Mouse (Mus musculus) liver, embryonic 14.5 days (tissue): ENCODE measurements around the gene Sde2. TPM values are rescaled to one million over a fixed set of nuclear protein-coding genes. Genes with fewer than 3 reads are reported as not detected.

ENCODE experiments used
- ATAC-seq: fragments of 200-750 bp; cut with Nextera tagmentation; 2 replicates; pipeline ENCODE4 v1.8.0; 2017; ENCODE audit warnings: moderate number of reproducible peaks, mild to moderate bottlenecking, moderate library complexity; ENCODE audit not compliant: insufficient read depth
- DNase-seq, 3 experiments: peaks; one replicate each; pipeline ENCODE4 v3.0.0-alpha.2; 2012 to 2013; ENCODE audit warnings: low read depth in 3 of 3, low spot score in 3 of 3
- H3K27ac ChIP-seq: fragments of 300-500 bp; sonication (generic); 2 replicates; pipeline ENCODE4 v1.5.1; 2014; ENCODE audit warnings: moderate library complexity, mild to moderate bottlenecking, control low read depth, inconsistent platforms
- H3K27me3 ChIP-seq: fragments of 300-500 bp; sonication (generic); 2 replicates; pipeline ENCODE4 v1.6.1; 2014; ENCODE audit warnings: mild to moderate bottlenecking, low read length, moderate library complexity; ENCODE audit not compliant: control insufficient read depth, insufficient read depth
- H3K36me3 ChIP-seq: fragments of 300-500 bp; sonication (generic); replicated peaks from 2 replicates; pipeline ENCODE4 v1.6.1; 2014; ENCODE audit warnings: low read depth; ENCODE audit not compliant: control insufficient read depth, insufficient read depth
- H3K4me1 ChIP-seq, 2 experiments: fragments of 200-500 bp in 1 of 2; fragments of 300-500 bp in 1 of 2; sonication (generic) in 1 of 2; replicated peaks; 2 replicates each; pipeline ENCODE4 v1.6.1; 2012 to 2014; ENCODE audit warnings: antibody characterized with exemption in 1 of 2, inconsistent platforms in 1 of 2, low read length in 1 of 2; ENCODE audit not compliant: control insufficient read depth in 2 of 2, insufficient read depth in 2 of 2
- H3K4me2 ChIP-seq: fragments of 300-500 bp; sonication (generic); 2 replicates; pipeline ENCODE4 v1.6.1; 2014; ENCODE audit warnings: low read depth, mild to moderate bottlenecking, control low read depth, moderate library complexity
- H3K4me3 ChIP-seq, 2 experiments: fragments of 200-500 bp in 1 of 2; fragments of 300-500 bp in 1 of 2; sonication (generic) in 1 of 2; 2 replicates each; pipeline ENCODE4 v1.5.1; 2012 to 2014; ENCODE audit warnings: low read depth in 2 of 2, low read length in 2 of 2, mild to moderate bottlenecking in 2 of 2, control low read depth in 1 of 2, inconsistent platforms in 1 of 2, moderate library complexity in 1 of 2; ENCODE audit not compliant: insufficient read depth in 1 of 2
- H3K9ac ChIP-seq: fragments of 300-500 bp; sonication (generic); replicated peaks from 2 replicates; pipeline ENCODE4 v1.6.1; 2014; ENCODE audit warnings: mild to moderate bottlenecking, control low read depth, moderate library complexity
- H3K9me3 ChIP-seq: fragments of 300-500 bp; sonication (generic); 2 replicates; pipeline ENCODE4 v1.6.1; 2016; ENCODE audit warnings: low read length, mixed read lengths; ENCODE audit not compliant: control insufficient read depth
- CTCF ChIP-seq: IDR thresholded peaks from 2 replicates; pipeline ENCODE4 v1.5.1; 2016; ENCODE audit warnings: antibody characterized with exemption, low read depth, control low read depth
- EP300 ChIP-seq: IDR thresholded peaks from 2 replicates; pipeline ENCODE4 v1.6.1; 2016; ENCODE audit warnings: antibody characterized with exemption, low read depth
- WGBS: fragments of 180-500 bp; shearing (Covaris S2); extraction: QIAGEN DNeasy Blood & Tissue Kit; methylation state at CpG from one replicate; pipeline ENCODE4 v1.1.7; 2014; ENCODE audit not compliant: insufficient replicate concordance; 5-methylcytosine and 5-hydroxymethylcytosine counted together
- polyA plus RNA-seq, 2 experiments: library from polyadenylated mRNA; depleted of rRNA in 1 of 2; stranded (reverse) in 1 of 2; unstranded in 1 of 2; fragments of >200 nt; fragmentation: Nextera tagmentation in 1 of 2; extraction: Ambion mirVana in 1 of 2; gene quantifications; 2 replicates each; pipeline versions ENCODE4 v1.2.1 to v1.2.3; 2012 to 2014

Sde2 gene
- polyA plus RNA-seq, 2 experiments, result 15.5 to 15.8 TPM

DNA sequence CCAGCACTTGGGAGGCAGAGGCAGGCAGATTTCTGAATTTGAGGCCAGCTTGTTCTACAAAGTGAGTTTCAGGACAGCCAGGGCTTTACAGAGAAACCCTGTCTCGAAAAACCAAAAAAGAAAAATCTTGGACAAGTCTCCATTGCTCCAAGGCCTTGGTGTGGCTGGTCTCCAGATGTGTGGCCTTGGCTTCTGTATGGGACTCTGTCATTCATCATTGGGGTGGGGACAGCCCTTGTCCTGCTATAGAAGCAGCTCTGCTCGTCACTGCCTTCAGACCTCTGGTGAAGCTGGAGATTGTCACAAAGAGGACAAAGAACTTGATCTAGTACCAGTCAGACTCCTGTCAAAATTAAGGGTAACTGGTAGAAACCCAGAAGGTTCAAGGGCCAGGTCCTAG lies 23.7 kb downstream of the Sde2 start:
- Histone ChIP-seq H3K4me1 (0 out of 4 replicates have a peak, but pooled peaks cover 0 to 3% of the 10 kb centered on the region in 2 experiments), H3K4me3 (no peak overlapping the region), H3K27me3 (no peaks in the 10 kb centered on the region), H3K27ac (no peak overlapping the region), H3K4me2 (no peak overlapping the region), H3K9ac (no peak overlapping the region), H3K9me3 (no peaks in the 10 kb centered on the region), H3K36me3 (no peaks in the 10 kb centered on the region)
- no peak for DNase-seq
- WGBS, result 62% methylated on average over 2 of the region's 2 CpGs
- TF ChIP-seq EP300 (no peak), CTCF (no peak)
- no peak for ATAC-seq

DNA sequence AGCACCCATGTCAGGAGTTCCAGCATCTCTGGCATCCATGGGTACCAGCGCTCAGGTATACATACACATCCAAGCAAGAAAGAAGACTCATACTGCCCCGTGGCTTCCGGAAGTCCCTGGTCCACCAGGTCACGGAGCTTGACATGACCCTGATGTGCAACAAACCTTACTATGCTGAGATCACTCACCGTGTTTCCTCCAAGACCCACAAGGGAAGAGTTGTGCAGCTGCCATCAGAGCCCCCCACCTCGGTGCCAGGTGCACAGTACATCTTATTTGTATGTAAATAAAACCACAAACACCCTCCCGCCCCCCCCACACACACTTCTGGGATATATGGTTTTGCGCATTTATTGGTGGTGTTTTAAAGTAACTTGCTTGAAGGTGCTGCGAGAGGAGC lies 24.2 kb downstream of the Sde2 start:
- 0 out of 4 replicates have a peak, but pooled peaks cover 0 to 3% of the 10 kb centered on the region in 2 experiments for H3K4me1 ChIP-seq
- DNase-seq (no peak), ATAC-seq (no peak)
- H3K4me3 ChIP-seq, result no peak overlapping the region
- 72% methylated on average over 9 of the region's 9 CpGs for WGBS
- TF ChIP-seq CTCF (no peak), EP300 (no peak)
- H3K36me3 ChIP-seq, result no peaks in the 10 kb centered on the region
- H3K4me2 ChIP-seq, result no peak overlapping the region
- H3K9me3 ChIP-seq, result no peaks in the 10 kb centered on the region
- H3K27ac ChIP-seq, result no peak overlapping the region
- H3K27me3 ChIP-seq, result no peaks in the 10 kb centered on the region
- H3K9ac ChIP-seq, result no peak overlapping the region

DNA sequence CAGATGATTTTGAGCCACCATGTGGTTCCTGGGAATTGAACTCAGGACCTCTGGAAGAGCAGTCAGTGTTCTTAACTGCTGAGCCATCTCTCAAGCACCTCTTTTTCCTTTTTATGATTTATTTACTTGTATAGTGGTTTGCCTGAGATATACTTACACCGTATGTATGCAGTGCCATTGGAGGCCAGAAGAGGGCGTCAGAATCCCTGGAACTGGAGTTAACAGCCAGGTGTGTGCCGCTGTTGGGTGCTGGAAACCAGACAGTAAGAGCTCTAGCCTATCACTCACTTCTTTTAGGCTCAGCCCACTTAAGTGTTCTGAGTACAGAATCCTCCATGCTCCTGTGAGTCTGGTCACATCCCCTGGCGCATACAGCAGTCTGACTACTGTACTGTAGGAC lies 26.5 kb downstream of the Sde2 start:
- TF ChIP-seq EP300, result no peak
- TF ChIP-seq CTCF, result peak; percentile 47
- no peaks in the 10 kb centered on the region for H3K36me3 ChIP-seq
- ATAC-seq, result no peak

DNA sequence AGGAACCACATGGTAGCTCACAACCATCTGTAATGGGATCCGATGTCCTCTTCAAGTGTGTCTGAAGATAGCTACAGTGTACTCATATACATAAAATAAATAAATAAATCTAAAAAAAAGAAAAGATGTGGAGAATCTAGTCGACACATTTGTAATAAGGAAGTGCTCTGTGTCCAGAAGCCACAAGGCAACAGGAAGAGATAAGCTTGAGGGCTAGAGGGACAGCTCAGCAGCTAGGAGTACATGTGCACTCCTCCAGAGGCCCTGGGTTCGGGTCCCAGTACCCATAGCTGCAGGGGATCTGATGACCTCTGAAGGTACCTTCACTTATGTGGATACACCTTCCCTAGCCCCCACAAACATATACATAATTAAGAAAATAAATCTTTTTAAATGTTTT lies 30.8 kb downstream of the Sde2 start:
- no peak for DNase-seq
- no peak overlapping the region for H3K4me3 ChIP-seq
- no peaks in the 10 kb centered on the region for H3K36me3 ChIP-seq
- H3K27ac ChIP-seq, result no peak overlapping the region
- no peaks in the 10 kb centered on the region for H3K9me3 ChIP-seq
- H3K27me3 ChIP-seq, result no peaks in the 10 kb centered on the region
- no peak for ATAC-seq
- no peak overlapping the region for H3K9ac ChIP-seq
- H3K4me1 ChIP-seq, result peaks cover 0 to 10% of the 10 kb centered on the region in 2 experiments; a peak in 2 of 4 replicates
- TF ChIP-seq EP300, result no peak
- no peak for TF ChIP-seq CTCF
- H3K4me2 ChIP-seq, result no peak overlapping the region
- 13% methylated on average over 3 of the region's 3 CpGs for WGBS

More for the DNA sequence above, 26.5 kb downstream of the Sde2 start:
- Histone ChIP-seq H3K4me1 (0 out of 4 replicates have a peak, but pooled peaks cover 0 to 5% of the 10 kb centered on the region in 2 experiments), H3K9me3 (no peaks in the 10 kb centered on the region), H3K27me3 (no peaks in the 10 kb centered on the region), H3K4me3 (no peak overlapping the region), H3K4me2 (no peak overlapping the region), H3K27ac (no peak overlapping the region), H3K9ac (no peak overlapping the region)
- 63% methylated on average over 4 of the region's 4 CpGs for WGBS
- DNase-seq, result no peak

DNA sequence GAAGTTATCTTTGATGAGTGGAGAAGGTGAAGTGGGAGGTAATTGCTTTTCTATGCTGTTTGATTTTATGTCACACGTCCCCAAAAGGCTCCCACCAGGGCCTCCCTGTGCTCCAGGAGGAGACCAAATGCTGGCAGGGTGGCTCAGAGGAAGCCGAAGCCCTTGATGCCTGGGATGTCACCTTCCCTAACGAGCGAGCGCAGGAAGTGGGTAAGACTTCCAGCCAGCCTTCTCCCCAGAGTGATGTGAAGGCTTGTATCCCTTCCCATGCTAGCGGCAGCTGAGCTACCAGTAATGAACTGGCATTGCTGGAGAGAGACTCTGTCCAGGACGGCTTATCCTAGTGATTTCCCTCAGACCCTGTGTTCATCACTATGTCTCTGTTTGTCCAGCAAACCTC lies 32.8 kb downstream of the Sde2 start:
- no peaks in the 10 kb centered on the region for H3K27me3 ChIP-seq
- ATAC-seq (no peak), DNase-seq (no peak)
- H3K4me1 ChIP-seq, result peaks cover 0 to 16% of the 10 kb centered on the region in 2 experiments; a peak in 2 of 4 replicates
- no peak overlapping the region for H3K4me2 ChIP-seq
- no peak for TF ChIP-seq EP300
- 30% methylated on average over 7 of the region's 7 CpGs for WGBS
- no peak overlapping the region for H3K4me3 ChIP-seq
- no peak overlapping the region for H3K9ac ChIP-seq
- H3K36me3 ChIP-seq, result no peaks in the 10 kb centered on the region
- H3K9me3 ChIP-seq, result no peaks in the 10 kb centered on the region
- no peak overlapping the region for H3K27ac ChIP-seq
